Mouse (Mus musculus) spleen, postnatal 14 days (tissue): ENCODE results near the gene Cyp17a1.

Experiments
- DNase-seq, 2 experiments: peaks; one replicate each; pipeline ENCODE4 v3.0.0; 2021 to 2022; ENCODE audit warnings: low spot score in 2 of 2

The Cyp17a1 gene

GRCm38 (mm10) chr19:46617361-46617760 lies 55.6 kb downstream of the Cyp17a1 start:
- no peak for DNase-seq
